Mouse (Mus musculus) limb, embryonic 10.5 days (tissue): ENCODE results near the gene Nde1. TPM values are rescaled to one million over a fixed set of nuclear protein-coding genes. Genes with fewer than 3 reads are reported as not detected.
"Not testable (repeated sequence)": the region's sequence is repeated elsewhere in the genome, so short reads cannot be mapped to it uniquely, and the experiment has no call there.

Experiments
- DNase-seq: peaks from one replicate; pipeline ENCODE4 v3.0.0-alpha.2; 2017; ENCODE audit warnings: low spot score
- H3K27ac ChIP-seq: fragments of 300-500 bp; sonication (generic); 2 replicates; pipeline ENCODE4 v1.5.1; 2016; ENCODE audit warnings: mild to moderate bottlenecking
- H3K27me3 ChIP-seq: fragments of 300-500 bp; sonication (generic); 2 replicates; pipeline ENCODE4 v1.6.1; 2016; ENCODE audit warnings: low read depth, mild to moderate bottlenecking; ENCODE audit not compliant: poor library complexity, severe bottlenecking
- H3K36me3 ChIP-seq: fragments of 300-500 bp; sonication (generic); 2 replicates; pipeline ENCODE4 v1.6.1; 2016; ENCODE audit warnings: mild to moderate bottlenecking, moderate library complexity
- H3K4me1 ChIP-seq: fragments of 300-500 bp; sonication (generic); 2 replicates; pipeline ENCODE4 v1.6.1; 2016
- H3K4me3 ChIP-seq: fragments of 300-500 bp; sonication (generic); 2 replicates; pipeline ENCODE4 v1.5.1; 2016; ENCODE audit warnings: mild to moderate bottlenecking, moderate library complexity
- H3K9me3 ChIP-seq: fragments of 300-500 bp; sonication (generic); replicated peaks from 2 replicates; pipeline ENCODE4 v1.6.1; 2016; ENCODE audit warnings: mild to moderate bottlenecking
- WGBS: fragments of 180-500 bp; shearing (Covaris S2); methylation state at CpG from one replicate; pipeline ENCODE4 v1.1.7; 2016; 5-methylcytosine and 5-hydroxymethylcytosine counted together
- polyA plus RNA-seq: library from polyadenylated mRNA; unstranded; fragments of >200 nt; fragmentation: Nextera tagmentation; extraction: Ambion mirVana; gene quantifications from 2 replicates; pipeline ENCODE4 v1.2.1, GENCODE M21; 2016

Nde1 gene
- polyA plus RNA-seq, 1 experiment from 2014 or later, result 189 TPM

- Histone ChIP-seq H3K9me3 (no peaks in the 10 kb centered on the region), H3K4me3 (no peak overlapping the region), H3K36me3 (peaks cover 98% of the 10 kb centered on the region), H3K27me3 (no peaks in the 10 kb centered on the region), H3K4me1 (no peaks in the 10 kb centered on the region), H3K27ac (no peak overlapping the region)
- no peak for DNase-seq
Measured at GRCm38 (mm10) chr16:14139106-14139505, 24.0 kb upstream of the Nde1 start.

GRCm38 (mm10) chr16:14143298-14143697 lies 19.8 kb upstream of the Nde1 start:
- Histone ChIP-seq H3K4me1 (no peaks in the 10 kb centered on the region), H3K9me3 (no peaks in the 10 kb centered on the region), H3K4me3 (no peak overlapping the region), H3K27ac (no peak overlapping the region), H3K27me3 (no peaks in the 10 kb centered on the region), H3K36me3 (peaks cover 99% of the 10 kb centered on the region)
- no peak for DNase-seq
- 93% methylated on average over 3 of the region's 3 CpGs for WGBS

DNA sequence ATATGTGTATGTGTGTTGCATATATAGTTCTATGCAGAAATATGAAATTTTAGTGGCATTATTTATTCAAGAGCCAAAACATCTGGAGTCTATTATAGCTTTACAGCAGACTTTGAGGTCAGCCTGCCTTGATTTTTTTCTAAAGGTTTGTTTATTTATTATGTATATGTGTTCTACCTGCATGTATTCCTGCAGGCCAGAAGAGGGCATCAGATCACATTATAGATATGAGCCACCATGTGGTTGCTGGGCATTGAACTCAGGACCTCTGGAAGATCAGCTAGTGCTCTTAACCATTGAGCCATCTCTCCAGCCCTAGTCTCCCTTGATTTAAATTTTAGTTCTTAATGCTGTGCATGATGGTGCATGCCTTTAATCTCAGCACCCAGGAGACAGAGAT lies 15.4 kb upstream of the Nde1 start:
- Histone ChIP-seq H3K27ac (no peak overlapping the region), H3K36me3 (peaks cover 97% of the 10 kb centered on the region), H3K4me3 (no peak overlapping the region), H3K4me1 (no peaks in the 10 kb centered on the region), H3K27me3 (no peaks in the 10 kb centered on the region), H3K9me3 (no peaks in the 10 kb centered on the region)
- DNase-seq, result no peak

DNA sequence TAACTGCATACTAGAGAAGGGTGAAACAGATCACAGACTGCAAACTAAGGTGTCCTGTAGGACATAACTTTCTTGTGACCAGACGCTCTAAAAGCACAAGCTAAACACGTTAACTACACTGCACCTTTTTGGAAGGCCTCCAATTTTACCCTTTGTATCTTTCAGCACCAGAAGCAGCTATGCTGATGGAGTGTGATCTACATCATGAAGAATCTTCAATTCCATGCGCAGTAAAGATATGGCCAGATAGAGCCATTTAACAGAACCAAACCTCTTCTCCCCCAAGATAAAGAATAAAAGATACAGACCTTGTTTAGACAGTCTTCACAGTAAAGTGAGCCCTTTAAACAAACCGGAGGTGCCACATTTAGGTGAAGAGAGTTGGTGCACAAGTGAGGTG lies 11.4 kb upstream of the Nde1 start:
- H3K27ac ChIP-seq, result no peak overlapping the region
- H3K36me3 ChIP-seq, result peaks cover 76% of the 10 kb centered on the region
- H3K4me1 ChIP-seq, result no peaks in the 10 kb centered on the region
- H3K27me3 ChIP-seq, result no peaks in the 10 kb centered on the region
- 93% methylated on average over 4 of the region's 4 CpGs for WGBS
- no peaks in the 10 kb centered on the region for H3K9me3 ChIP-seq
- no peak overlapping the region for H3K4me3 ChIP-seq
- DNase-seq, result no peak

- H3K27me3 ChIP-seq, H3K9me3 ChIP-seq, H3K27ac ChIP-seq, H3K4me3 ChIP-seq, DNase-seq: not testable (repeated sequence)
- Histone ChIP-seq H3K36me3 (peaks cover 40% of the 10 kb centered on the region), H3K4me1 (peaks cover 10% of the 10 kb centered on the region)
- WGBS, result 83% methylated on average over 1 of the region's 2 CpGs
Measured at GRCm38 (mm10) chr16:14155638-14156037, 7.4 kb upstream of the Nde1 start.

DNA sequence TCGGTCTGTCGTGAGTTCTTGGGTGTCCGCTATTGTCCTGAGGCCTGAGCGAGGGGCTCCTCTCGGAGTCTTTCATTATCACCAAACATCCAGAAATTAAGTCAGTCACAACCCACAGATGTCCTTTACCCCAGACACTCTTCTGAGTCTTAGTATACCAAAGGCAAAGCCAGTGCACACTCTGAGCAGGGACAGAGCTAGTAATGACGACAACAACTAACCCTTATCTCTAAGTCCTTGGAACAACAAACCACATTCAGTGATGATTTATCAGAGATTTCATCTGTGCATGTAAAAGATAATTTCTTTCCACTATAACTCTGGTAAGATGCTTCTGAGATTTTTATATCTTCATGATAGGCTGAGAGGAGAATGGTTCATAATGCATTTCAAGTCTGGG lies 6.8 kb upstream of the Nde1 start:
- DNase-seq, result no peak
- Histone ChIP-seq H3K27me3 (no peaks in the 10 kb centered on the region), H3K27ac (no peak overlapping the region), H3K36me3 (peaks cover 34% of the 10 kb centered on the region), H3K4me3 (no peak overlapping the region), H3K4me1 (peaks cover 10% of the 10 kb centered on the region), H3K9me3 (no peaks in the 10 kb centered on the region)
- WGBS, result 94% methylated on average over 6 of the region's 6 CpGs

GRCm38 (mm10) chr16:14158536-14158935 lies 4.5 kb upstream of the Nde1 start:
- peaks cover 17% of the 10 kb centered on the region for H3K4me1 ChIP-seq
- peaks cover 11% of the 10 kb centered on the region for H3K36me3 ChIP-seq
- H3K4me3 ChIP-seq, result peak overlapping the region; percentile 77
- no peaks in the 10 kb centered on the region for H3K27me3 ChIP-seq
- 10% methylated on average over 7 of the region's 7 CpGs for WGBS
- H3K9me3 ChIP-seq, result no peaks in the 10 kb centered on the region
- peak overlapping the region; percentile 94 for H3K27ac ChIP-seq
- no peak for DNase-seq

- under 1% methylated on average over 58 of the region's 58 CpGs for whole genome bisulfite sequencing
- Histone ChIP-seq H3K9me3 (no peaks in the 10 kb centered on the region), H3K27me3 (no peaks in the 10 kb centered on the region), H3K36me3 (peaks cover 9% of the 10 kb centered on the region; the same call in 1 of the 2 replicates), H3K27ac (peak overlapping the region; percentile 94), H3K4me3 (peak overlapping the region; percentile 77), H3K4me1 (peaks cover 20% of the 10 kb centered on the region)
- DNase-seq, result peak; percentile 100
Measured at GRCm38 (mm10) chr16:14158936-14159745, 3.9 kb upstream of the Nde1 start.

DNA sequence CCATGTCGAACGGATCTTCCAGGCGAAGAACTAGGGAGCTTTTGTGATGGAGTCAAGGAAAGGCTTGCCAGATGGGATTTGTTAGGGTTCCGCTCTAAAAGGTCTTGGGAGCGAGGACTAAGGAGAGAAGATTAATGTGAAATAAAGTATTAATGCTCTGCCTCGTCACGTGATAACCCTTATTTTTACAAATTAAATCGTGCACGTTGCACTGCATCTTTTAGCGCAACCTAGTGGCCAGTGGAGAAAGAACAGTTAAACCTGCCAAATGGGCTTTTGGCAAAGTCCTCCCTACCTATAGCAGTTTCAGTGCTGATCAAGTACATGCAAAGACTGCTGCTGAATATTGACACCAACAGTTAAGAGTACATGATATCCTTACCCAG lies 3.3 kb upstream of the Nde1 start:
- DNase-seq, result no peak
- 0% methylated on average over 10 of the region's 10 CpGs for WGBS
- Histone ChIP-seq H3K27me3 (no peaks in the 10 kb centered on the region), H3K4me1 (peaks cover 25% of the 10 kb centered on the region), H3K36me3 (peaks cover 7% of the 10 kb centered on the region; the same call in 1 of the 2 replicates), H3K9me3 (no peaks in the 10 kb centered on the region), H3K27ac (peak overlapping the region; percentile 94), H3K4me3 (peak overlapping the region; percentile 77)

- WGBS, result 89% methylated on average over 1 of the region's 1 CpGs
- no peak for DNase-seq
- H3K4me3 ChIP-seq, result no peak overlapping the region
- H3K4me1 ChIP-seq, result peaks cover 37% of the 10 kb centered on the region
- H3K9me3 ChIP-seq, result no peaks in the 10 kb centered on the region
- peaks cover 11% of the 10 kb centered on the region for H3K36me3 ChIP-seq
- H3K27me3 ChIP-seq, result no peaks in the 10 kb centered on the region
- no peak overlapping the region for H3K27ac ChIP-seq
Measured at GRCm38 (mm10) chr16:14160941-14161340, 2.1 kb upstream of the Nde1 start.

DNA sequence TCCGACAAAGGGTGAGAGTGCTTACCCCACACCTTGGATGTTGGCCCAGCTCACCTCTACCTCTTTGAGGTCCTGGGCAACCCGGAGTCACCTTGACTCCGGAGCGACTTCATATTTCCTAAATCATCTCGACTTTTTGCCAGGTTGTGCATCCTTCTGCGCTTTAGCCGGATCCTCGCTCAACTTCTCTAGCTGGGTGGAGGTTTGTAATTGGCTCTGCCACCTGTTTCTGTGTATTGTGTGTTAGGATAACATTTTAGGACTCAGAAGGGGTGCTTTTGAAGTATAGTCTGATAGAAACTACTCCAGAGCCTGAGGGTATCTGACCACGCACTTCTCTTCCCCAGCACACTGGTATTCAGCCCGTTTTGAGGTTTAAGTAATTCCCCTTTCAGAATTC lies 656 bp downstream of the Nde1 start:
- no peak for DNase-seq
- H3K27me3 ChIP-seq, result no peaks in the 10 kb centered on the region
- peaks cover 33% of the 10 kb centered on the region for H3K36me3 ChIP-seq
- H3K9me3 ChIP-seq, result no peaks in the 10 kb centered on the region
- 5% methylated on average over 10 of the region's 10 CpGs for WGBS
- H3K4me3 ChIP-seq, result peak overlapping the region; percentile 78
- peaks cover 29% of the 10 kb centered on the region for H3K4me1 ChIP-seq
- H3K27ac ChIP-seq, result peak overlapping the region; percentile 97

GRCm38 (mm10) chr16:14166490-14166889 lies 3.4 kb downstream of the Nde1 start:
- Histone ChIP-seq H3K9me3 (no peaks in the 10 kb centered on the region), H3K27me3 (no peaks in the 10 kb centered on the region), H3K4me3 (no peak overlapping the region), H3K27ac (no peak overlapping the region), H3K4me1 (peaks cover 27% of the 10 kb centered on the region), H3K36me3 (peaks cover 61% of the 10 kb centered on the region)
- 90% methylated on average over 4 of the region's 4 CpGs for WGBS
- no peak for DNase-seq

- H3K4me1 ChIP-seq, result peaks cover 13% of the 10 kb centered on the region; the same call in 1 of the 2 replicates
- H3K27ac ChIP-seq, result no peak overlapping the region
- DNase-seq, result no peak
- H3K4me3 ChIP-seq, result no peak overlapping the region
- no peaks in the 10 kb centered on the region for H3K9me3 ChIP-seq
- peaks cover 93% of the 10 kb centered on the region for H3K36me3 ChIP-seq
- H3K27me3 ChIP-seq, result no peaks in the 10 kb centered on the region
- 98% methylated on average over 1 of the region's 1 CpGs for WGBS
Measured at GRCm38 (mm10) chr16:14169706-14170105, 6.6 kb downstream of the Nde1 start.

- no peak for DNase-seq
- Histone ChIP-seq H3K27me3 (no peaks in the 10 kb centered on the region), H3K4me3 (no peak overlapping the region), H3K9me3 (no peaks in the 10 kb centered on the region), H3K4me1 (no peaks in the 10 kb centered on the region), H3K27ac (no peak overlapping the region), H3K36me3 (peaks cover 100% of the 10 kb centered on the region)
- 69% methylated on average over 3 of the region's 3 CpGs for WGBS
Measured at GRCm38 (mm10) chr16:14178041-14178440, 15.0 kb downstream of the Nde1 start.
